Mouse (Mus musculus): ENCODE measurements around the gene Ybx3. TPM values are rescaled to one million over a fixed set of nuclear protein-coding genes. Genes with fewer than 3 reads are reported as not detected.

Ybx3 gene
- total RNA-seq, 2 experiments from 2014 or later, result 45.9 to 48.5 TPM

GRCm38 (mm10) chr6:131340082-131340481 is 48.2 kb downstream of the Ybx3 start:
- DNase-seq (ENCODE audit: extremely low spot score in 1 of 2, low spot score in 1 of 2), result no peak

DNA sequence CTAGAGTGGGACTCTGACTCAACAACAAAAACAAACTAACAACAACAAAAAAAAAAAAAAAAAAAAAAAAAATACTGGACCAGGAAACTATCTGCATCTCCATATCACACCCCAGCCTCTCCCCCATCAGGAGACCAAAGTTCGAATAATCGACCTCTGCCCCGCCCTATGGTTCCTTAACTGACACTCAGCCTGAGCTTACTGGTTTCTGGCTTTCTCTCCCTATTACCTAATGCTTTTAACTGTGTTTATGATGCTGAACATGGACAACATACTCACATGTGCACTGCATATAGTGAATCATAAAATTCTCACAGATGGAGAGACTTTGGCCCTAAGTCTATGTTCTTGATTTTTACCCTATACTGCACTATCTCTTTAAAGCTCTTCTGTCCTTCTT is 49.0 kb downstream of the Ybx3 start:
- no peak for DNase-seq (ENCODE audit: extremely low spot score in 1 of 2, low spot score in 1 of 2)

DNA sequence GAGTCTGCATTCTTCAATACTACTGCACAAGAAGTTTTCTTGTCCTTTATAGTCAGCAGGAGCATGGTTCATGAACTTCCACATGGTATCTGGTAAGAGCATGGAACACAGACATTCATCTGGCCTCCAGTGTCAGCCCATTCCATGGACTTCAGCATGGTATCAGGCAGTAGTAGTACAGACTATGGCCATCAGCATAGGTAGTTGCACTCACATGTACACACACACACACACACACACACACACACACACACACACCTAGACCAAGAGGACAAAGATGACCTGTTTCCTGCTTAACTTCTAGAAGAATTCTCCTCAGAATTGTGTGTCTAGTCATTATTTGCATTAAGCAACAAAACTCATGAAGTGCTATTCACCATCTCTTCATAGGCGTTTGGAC is 49.5 kb downstream of the Ybx3 start:
- DNase-seq (ENCODE audit: extremely low spot score in 1 of 2, low spot score in 1 of 2), result no peak

- no peak for DNase-seq (ENCODE audit: extremely low spot score in 1 of 2, low spot score in 1 of 2)
Observed at GRCm38 (mm10) chr6:131327076-131327475, 61.2 kb downstream of the Ybx3 start.

DNA sequence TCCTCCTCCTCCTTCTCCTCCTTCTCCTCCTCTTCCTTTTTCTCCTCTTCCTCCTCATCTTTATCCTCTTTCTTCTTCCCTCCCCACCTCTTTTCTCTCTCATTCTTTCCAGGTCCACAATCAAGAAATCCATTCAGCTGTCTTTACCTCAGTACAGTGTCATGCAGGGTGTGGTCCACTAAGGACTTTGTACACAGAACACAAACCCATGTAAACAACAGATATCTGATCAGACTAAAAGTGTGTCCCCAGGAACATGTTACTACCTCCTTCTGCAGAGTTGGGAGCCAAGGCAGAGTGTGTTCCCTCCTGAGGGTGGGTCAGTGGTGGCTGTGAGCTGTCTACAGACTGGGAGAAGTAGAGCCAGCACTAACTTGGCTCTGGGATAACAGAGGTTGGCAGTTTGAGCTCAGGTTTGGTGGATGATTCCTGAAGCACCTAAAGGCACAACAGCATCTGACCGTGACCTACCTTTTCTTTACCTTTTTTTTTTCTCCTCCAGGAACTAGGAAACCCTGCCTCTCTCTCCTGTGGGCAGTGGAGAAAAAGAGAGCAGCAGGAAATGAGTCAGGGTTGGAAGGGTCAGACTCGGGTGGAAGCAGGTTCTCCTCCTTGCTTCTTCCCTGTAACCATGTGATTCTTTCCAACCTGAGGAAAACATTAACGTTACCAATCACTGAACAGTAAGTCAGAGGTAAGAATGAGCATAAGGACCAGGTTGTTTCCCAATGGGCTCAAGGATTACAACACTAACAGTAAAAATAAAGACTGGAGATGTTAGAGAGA is 66.2 kb downstream of the Ybx3 start:
- no peak for DNase-seq (ENCODE audit: extremely low spot score in 1 of 2, low spot score in 1 of 2)

DNA sequence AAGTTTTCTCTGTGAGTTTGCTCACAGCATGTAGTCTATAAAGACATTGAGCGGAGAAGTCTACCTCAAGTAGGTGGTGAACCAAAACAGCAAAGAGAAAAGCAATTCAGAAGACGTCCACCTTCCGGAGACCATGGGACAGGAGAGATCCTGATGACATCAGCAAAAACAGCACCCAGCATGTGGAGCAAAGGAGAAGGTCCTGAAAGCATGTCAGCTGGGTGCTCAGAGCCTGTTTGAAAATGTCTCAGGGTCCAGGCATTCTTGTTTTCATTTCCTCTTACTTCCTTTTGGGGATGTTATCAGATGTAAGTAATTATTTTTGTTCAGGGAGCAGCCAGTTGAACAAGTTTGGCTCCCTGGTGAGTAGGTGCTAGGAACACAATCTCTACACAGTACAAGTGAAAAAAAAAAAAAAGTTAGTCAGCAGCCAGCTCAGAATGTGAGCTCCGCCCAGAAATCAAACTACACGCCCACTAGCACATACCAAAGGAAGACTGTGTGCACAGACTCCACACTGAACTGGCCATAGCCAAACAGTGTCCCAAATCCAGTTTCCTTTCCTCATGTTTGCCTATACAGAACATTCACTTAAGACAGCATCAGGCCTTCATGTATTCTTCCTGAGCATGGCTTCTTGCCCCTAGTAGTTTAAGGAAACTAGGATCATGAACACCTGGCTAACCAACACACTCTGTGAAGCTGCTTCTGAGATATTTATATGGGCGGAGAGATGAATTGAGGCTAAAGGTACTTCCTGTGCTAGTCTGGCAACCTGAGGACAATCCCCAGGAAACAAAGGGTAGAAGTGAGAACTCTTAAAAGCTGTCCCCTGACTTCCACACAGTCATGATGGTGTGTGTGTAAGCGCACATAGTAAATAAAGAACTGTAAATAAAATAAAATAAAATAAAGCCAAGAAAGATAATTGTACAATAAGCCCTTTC is 71.8 kb downstream of the Ybx3 start:
- no peak for DNase-seq (ENCODE audit: extremely low spot score in 1 of 2, low spot score in 1 of 2)

Other genes starting within 250 kb of the Ybx3 start
- under 1 TPM; 0.20 to 0.33 TPM for gene Klra2, start 141.1 kb downstream of the Ybx3 start, total RNA-seq (2021)
- 10 to 100 TPM; 10.8 to 11.7 TPM for gene Magohb, start 95.2 kb downstream of the Ybx3 start, total RNA-seq (2021)
- 1 to 10 TPM in 1 of 2 experiments, under 1 TPM in 1; 0.59 to 1.5 TPM for gene Styk1, start 34.9 kb downstream of the Ybx3 start, total RNA-seq (2021)
- not detected for gene 5430401F13Rik, start 97.9 kb upstream of the Ybx3 start, total RNA-seq (2021)
- gene Gm6619, start 97.9 kb upstream of the Ybx3 start, total RNA-seq (2021), result not detected
- gene Tas2r130, start 242.4 kb upstream of the Ybx3 start, total RNA-seq (2021), result not detected